Mouse (Mus musculus) layer of hippocampus, adult 11-12 months (tissue): ENCODE data around the gene Aadacl2.

Experiments
- DNase-seq: peaks from one replicate; pipeline ENCODE4 v3.0.0; 2022; ENCODE audit warnings: low spot score

The Aadacl2 gene

GRCm38 (mm10) chr3:60006443-60006842 is at the start of gene Aadacl2:
Gene Aadacl2 (plus strand): TSS chr3:60006743.
- DNase-seq, result no peak

GRCm38 (mm10) chr3:59970891-59971290 is 35.7 kb upstream of the Aadacl2 start:
- no peak for DNase-seq

DNA sequence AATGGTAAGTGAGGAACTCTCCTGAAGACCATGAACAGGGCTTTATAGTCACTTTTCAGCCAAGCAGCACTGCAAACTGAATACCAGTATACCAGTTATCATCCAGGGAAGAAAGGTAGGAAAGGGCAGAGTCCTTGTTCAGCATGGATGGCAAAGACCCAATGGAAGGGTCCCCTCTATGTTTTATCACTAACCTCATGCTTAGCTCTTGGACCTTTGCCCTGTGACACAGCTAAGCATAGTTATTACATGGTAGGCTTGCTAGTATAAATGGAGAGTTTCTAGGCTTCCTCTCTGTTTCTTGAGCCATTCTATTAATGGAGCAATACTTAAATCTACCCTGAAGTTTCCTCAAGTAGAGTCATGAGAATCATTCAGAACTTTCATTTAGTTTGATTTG is 32.0 kb upstream of the Aadacl2 start:
- no peak for DNase-seq

- no peak for DNase-seq
Measured at GRCm38 (mm10) chr3:60003622-60004021, 2.9 kb upstream of the Aadacl2 start.

- no peak for DNase-seq
Measured at GRCm38 (mm10) chr3:60025417-60025816, 18.9 kb downstream of the Aadacl2 start, which contains the start of gene Aadac. Gene Aadac (plus strand): TSS chr3:60025717.

DNA sequence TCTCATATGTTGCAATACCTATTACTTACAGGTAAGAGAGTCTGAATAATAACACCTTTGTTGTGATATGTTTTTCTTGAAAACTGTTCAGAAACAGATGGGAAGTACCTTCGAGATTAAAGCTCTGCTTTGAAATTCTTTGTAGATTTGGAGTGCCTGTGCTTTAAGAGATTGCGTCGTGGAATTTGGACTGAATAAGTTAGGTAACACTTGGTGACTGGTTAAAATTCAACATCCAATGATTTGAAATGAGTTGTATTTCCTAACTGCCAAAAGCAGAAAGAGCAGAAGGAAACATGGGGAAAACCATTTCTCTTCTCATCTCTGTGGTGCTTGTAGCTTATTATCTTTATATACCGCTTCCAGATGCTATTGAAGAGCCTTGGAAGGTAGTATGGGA is 25.0 kb downstream of the Aadacl2 start:
- no peak for DNase-seq

DNA sequence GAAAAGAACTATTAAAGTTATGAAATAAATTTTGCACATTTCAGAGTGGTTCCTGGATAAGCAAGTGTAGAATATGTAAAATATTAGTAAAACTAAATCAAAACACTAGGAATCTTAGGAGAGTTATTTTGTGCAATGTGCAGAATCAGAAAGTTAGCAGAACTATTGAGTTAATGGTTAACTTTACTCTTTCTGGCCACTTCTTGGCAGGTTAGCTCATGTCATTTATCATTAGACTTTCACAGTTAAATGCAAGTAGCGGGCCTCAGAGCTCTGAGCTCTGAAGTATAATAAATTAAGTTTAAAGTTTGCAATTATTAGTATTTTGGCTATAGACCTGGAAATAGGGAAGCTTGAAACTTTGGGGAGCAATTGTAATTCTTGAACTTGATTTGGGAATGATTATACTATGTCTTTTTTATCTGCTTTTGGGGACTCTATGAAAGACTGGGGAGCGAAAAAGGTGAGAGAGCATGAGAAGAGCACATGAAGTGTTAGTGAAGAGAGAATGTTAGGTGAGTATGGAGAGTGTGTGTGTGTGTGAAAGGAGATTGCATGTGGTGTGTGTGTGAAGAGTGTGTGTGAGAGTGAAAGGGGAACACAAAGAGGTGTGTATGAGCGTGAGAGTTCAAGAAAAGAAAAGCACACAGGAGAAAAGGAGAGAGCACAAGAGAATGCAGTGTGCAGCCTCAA is 39.8 kb downstream of the Aadacl2 start:
- no peak for DNase-seq

DNA sequence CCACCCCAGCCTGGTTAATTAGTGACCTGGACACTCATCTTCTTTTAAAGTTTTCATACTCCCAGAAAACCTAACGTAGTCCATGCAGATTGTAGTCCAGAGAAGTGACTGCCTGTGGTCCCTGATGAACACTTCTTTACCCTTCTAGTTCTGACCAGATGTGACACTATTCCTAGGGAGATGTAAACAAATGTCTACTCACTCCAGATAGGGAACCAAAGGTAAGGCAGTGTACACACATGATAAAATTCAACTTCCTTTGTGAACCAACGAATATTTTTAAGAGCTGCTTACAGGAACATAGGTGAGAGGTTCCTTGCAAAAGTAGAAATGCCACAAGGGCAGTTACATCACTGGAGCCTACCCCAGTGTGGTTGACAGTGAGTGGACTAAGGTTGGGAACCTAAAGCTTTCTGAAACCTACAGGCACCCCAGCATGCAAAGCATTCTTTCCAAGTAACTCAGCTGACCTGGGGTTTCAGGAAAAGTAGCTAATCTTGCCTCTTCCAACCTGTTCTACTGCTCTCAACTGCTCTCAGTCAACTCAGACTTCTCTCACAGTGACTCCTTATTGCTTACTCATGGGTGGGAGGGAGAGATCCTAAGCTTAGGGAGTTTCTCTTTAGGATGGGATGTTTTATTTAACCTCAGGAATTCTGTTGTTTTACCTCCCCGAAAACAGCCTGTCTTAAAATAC is 46.8 kb downstream of the Aadacl2 start:
- no peak for DNase-seq

DNA sequence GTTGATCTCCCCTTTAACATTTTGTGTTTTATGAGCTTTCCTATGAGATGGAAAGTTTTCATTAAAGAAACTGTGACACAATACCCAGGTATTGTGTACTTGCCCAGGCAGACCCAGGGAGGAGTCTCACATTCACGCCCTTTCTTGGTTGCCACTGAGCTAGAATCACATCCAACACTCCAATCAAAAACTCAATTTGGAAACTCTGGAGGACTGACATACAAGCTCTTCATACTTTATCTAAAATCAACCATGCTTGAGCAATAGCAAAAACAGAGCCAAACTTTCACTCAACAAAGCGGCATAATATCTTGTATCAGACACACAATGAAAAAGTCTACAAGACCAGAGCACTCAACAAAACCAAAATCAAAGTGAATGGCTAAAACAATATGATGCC is 47.4 kb downstream of the Aadacl2 start:
- no peak for DNase-seq

GRCm38 (mm10) chr3:60056451-60056850 is 49.9 kb downstream of the Aadacl2 start:
- DNase-seq, result no peak

DNA sequence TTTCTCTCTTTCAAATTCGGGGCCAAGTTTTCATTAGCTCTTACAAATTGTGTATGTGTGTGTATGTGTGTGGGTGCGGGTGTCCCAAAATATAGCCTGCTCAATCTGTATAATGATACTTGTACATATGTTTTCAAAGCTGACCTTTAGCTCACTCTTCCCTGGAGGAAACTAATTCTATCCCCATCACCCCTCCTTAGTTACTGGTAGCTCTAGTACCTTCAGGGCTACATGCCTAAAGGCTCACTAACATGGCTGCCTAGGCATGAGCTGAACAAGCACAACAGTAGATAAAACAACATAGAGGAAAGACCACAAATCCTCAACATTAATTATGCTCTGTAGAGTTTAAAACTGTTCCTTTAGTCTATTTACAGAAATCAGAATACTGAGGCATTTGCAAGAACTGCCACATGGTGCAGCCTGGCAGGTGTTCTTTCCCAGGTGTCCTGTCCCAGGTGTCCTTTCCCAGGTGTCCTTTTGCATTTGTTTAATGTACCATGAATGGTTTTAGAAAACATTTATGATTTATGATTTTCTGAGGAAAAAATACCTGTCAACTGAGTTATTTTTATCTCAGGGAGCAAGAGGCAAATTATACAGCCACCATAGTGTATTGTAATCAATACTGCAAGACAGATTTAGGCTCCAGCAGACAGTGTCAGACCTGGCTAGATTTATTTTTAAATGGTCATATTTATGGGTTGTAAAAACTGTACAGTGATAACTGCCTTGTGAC is 50.7 kb downstream of the Aadacl2 start:
- no peak for DNase-seq

DNA sequence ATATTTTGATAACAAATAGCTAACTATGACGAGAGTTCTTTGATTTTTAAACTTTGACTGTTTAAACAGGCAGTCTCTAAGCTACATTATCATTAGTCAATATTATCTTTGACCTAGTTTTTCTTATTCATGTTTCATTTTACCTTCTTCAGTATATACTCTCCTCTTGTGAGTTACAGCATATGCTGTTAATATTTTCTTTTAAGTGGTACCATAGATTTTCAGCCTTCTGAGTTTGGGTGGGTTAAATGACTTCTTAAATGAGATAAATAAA is 51.2 kb downstream of the Aadacl2 start:
- no peak for DNase-seq
